Mouse (Mus musculus) naive thymus-derived CD4-positive, alpha-beta T cell, adult 2 months (primary cell): ENCODE measurements around the gene Bcl2.
A peak's percentile ranks its signal among the peaks of the same experiment; 100 is the strongest.

ENCODE experiments used
- DNase-seq: peaks from one replicate; pipeline ENCODE4 v3.0.0-alpha.2; 2011; ENCODE audit warnings: low read depth

Gene Bcl2

GRCm38 (mm10) chr1:106511593-106511992 is 202.5 kb downstream of the Bcl2 start:
- DNase-seq: peak; percentile 90

GRCm38 (mm10) chr1:106507556-106507955 is 206.5 kb downstream of the Bcl2 start:
- DNase-seq: no peak

DNA sequence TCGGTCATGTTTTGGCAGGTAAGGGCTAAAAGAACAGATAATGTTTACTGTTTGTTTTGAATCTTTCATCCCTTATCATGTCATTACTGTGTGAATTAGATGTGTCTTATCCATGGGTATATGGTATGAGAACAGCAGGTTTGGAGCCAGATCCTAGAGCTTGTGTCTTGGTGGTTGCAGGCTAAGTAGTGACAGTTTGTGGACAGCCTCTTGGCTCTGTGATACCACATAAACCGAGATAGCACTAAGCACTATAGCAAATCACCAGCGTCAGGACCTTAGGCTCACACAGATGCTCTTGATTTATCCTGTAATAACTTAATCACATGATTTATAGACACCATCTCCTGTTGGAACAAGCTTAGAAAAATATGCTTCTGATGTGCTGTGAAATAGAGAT is 210.2 kb downstream of the Bcl2 start:
- DNase-seq: no peak

- DNase-seq: no peak
Measured at GRCm38 (mm10) chr1:106503407-106503806, 210.7 kb downstream of the Bcl2 start.

- no peak for DNase-seq
Measured at GRCm38 (mm10) chr1:106497999-106498398, 216.1 kb downstream of the Bcl2 start.
